Mouse (Mus musculus) lung, adult 2 months (tissue): Measurements from ENCODE around the gene Dnmbp. TPM values are rescaled to one million over a fixed set of nuclear protein-coding genes. Genes with fewer than 3 reads are reported as not detected.
A peak's percentile ranks its signal among the peaks of the same experiment; 100 is the strongest.

Experiments
- DNase-seq: peaks from one replicate; pipeline ENCODE4 v3.0.0; 2022
- H3K4me1 ChIP-seq: fragments of 200-500 bp; 2 replicates; pipeline ENCODE4 v1.6.1; 2011; ENCODE audit warnings: low read length; ENCODE audit not compliant: control insufficient read depth, insufficient read depth
- H3K4me3 ChIP-seq: fragments of 200-500 bp; replicated peaks from 2 replicates; pipeline ENCODE3; 2011; ENCODE audit warnings: low read depth, mild to moderate bottlenecking, control low read depth, low read length; ENCODE audit errors: extremely low read depth
- CTCF ChIP-seq: fragments of 200-500 bp; IDR thresholded peaks from 2 replicates; pipeline ENCODE4 v1.5.1; 2011; ENCODE audit warnings: mild to moderate bottlenecking, low read length, control low read depth; ENCODE audit not compliant: insufficient read depth
- POLR2A ChIP-seq: fragments of 200-500 bp; IDR thresholded peaks from 2 replicates; pipeline ENCODE4 v1.6.1; 2011; ENCODE audit warnings: low read depth, mild to moderate bottlenecking, control low read depth, low read length, borderline replicate concordance; ENCODE audit errors: extremely low read depth
- WGBS: fragments of 180-500 bp; shearing (Covaris S2); methylation state at CpG from one replicate; pipeline ENCODE4 v1.1.7; 2018; 5-methylcytosine and 5-hydroxymethylcytosine counted together
- polyA plus RNA-seq: library from polyadenylated mRNA; depleted of rRNA; stranded (reverse); fragments of >200 nt; gene quantifications from 2 replicates; pipeline ENCODE4 v1.2.3, GENCODE M21; 2012

The Dnmbp gene
- polyA plus RNA-seq, 1 experiment, result 18.6 TPM

- Histone ChIP-seq H3K4me3 (no peak overlapping the region), H3K4me1 (peaks cover 10% of the 10 kb centered on the region)
- no peak for TF ChIP-seq CTCF
- TF ChIP-seq POLR2A, result no peak
- no peak for DNase-seq
- WGBS, result 93% methylated on average over 11 of the region's 11 CpGs
These were observed 65.6 kb downstream of the Dnmbp start for GRCm38 (mm10) chr19:43874351-43874750.

- Histone ChIP-seq H3K4me3 (no peak overlapping the region), H3K4me1 (peaks cover 3% of the 10 kb centered on the region)
- TF ChIP-seq POLR2A, result no peak
- no peak for TF ChIP-seq CTCF
- 95% methylated on average over 4 of the region's 4 CpGs for WGBS
- no peak for DNase-seq
These were observed 69.6 kb downstream of the Dnmbp start for GRCm38 (mm10) chr19:43870418-43870817.

- DNase-seq, result no peak
- no peak for TF ChIP-seq POLR2A
- TF ChIP-seq CTCF, result no peak
- 70% methylated on average over 6 of the region's 6 CpGs for WGBS
- Histone ChIP-seq H3K4me3 (no peak overlapping the region), H3K4me1 (no peaks in the 10 kb centered on the region)
These were observed 82.6 kb downstream of the Dnmbp start for GRCm38 (mm10) chr19:43857347-43857746.

- H3K4me3 ChIP-seq, result no peak overlapping the region
- DNase-seq, result no peak
- no peaks in the 10 kb centered on the region for H3K4me1 ChIP-seq
- WGBS, result 69% methylated on average over 7 of the region's 7 CpGs
- TF ChIP-seq CTCF (peak; percentile 36; the same call in 1 of the 2 replicates), POLR2A (no peak)
These were observed 87.0 kb downstream of the Dnmbp start for GRCm38 (mm10) chr19:43852837-43853545.

GRCm38 (mm10) chr19:43851996-43852630, 87.9 kb downstream of the Dnmbp start:
- Histone ChIP-seq H3K4me1 (no peaks in the 10 kb centered on the region), H3K4me3 (no peak overlapping the region)
- no peak for DNase-seq
- TF ChIP-seq CTCF (no peak), POLR2A (no peak)
- WGBS, result 79% methylated on average over 21 of the region's 21 CpGs

- DNase-seq, result no peak
- no peaks in the 10 kb centered on the region for H3K4me1 ChIP-seq
- no peak overlapping the region for H3K4me3 ChIP-seq
- 91% methylated on average over 11 of the region's 11 CpGs for WGBS
- no peak for TF ChIP-seq CTCF
- TF ChIP-seq POLR2A, result no peak
These were observed 90.0 kb downstream of the Dnmbp start for GRCm38 (mm10) chr19:43850026-43850425.

- TF ChIP-seq POLR2A, result no peak
- no peak for TF ChIP-seq CTCF
- WGBS, result 95% methylated on average over 15 of the region's 15 CpGs
- no peaks in the 10 kb centered on the region for H3K4me1 ChIP-seq
These were observed 92.0 kb downstream of the Dnmbp start for GRCm38 (mm10) chr19:43847966-43848365.

GRCm38 (mm10) chr19:43847056-43847455, 92.9 kb downstream of the Dnmbp start:
- H3K4me3 ChIP-seq, result no peak overlapping the region
- DNase-seq, result no peak
- H3K4me1 ChIP-seq, result no peaks in the 10 kb centered on the region
- no peak for TF ChIP-seq POLR2A
- no peak for TF ChIP-seq CTCF
- WGBS, result 80% methylated on average over 15 of the region's 15 CpGs

More at GRCm38 (mm10) chr19:43847966-43848365, 92.0 kb downstream of the Dnmbp start:
- no peak overlapping the region for H3K4me3 ChIP-seq
- no peak for DNase-seq

GRCm38 (mm10) chr19:43845331-43845908, 94.6 kb downstream of the Dnmbp start:
- DNase-seq, result no peak
- no peak overlapping the region for H3K4me3 ChIP-seq
- TF ChIP-seq POLR2A, result no peak
- no peak for TF ChIP-seq CTCF
- H3K4me1 ChIP-seq, result no peaks in the 10 kb centered on the region
- 63% methylated on average over 7 of the region's 7 CpGs for WGBS
